Mouse (Mus musculus) testis, adult 2 months (tissue): ENCODE measurements around the gene Kif18b.

Experiments used
- CTCF ChIP-seq: fragments of 200-500 bp; IDR thresholded peaks from 2 replicates; pipeline ENCODE4 v1.5.1; 2012; ENCODE audit warnings: low read depth, mild to moderate bottlenecking, inconsistent platforms, low read length, moderate library complexity; ENCODE audit not compliant: control insufficient read depth, insufficient read depth, insufficient replicate concordance
- POLR2A ChIP-seq: fragments of 200-500 bp; IDR thresholded peaks from 2 replicates; pipeline ENCODE4 v1.6.1; 2012; ENCODE audit warnings: low read depth, mild to moderate bottlenecking, inconsistent platforms, low read length, moderate library complexity; ENCODE audit not compliant: control insufficient read depth

DNA sequence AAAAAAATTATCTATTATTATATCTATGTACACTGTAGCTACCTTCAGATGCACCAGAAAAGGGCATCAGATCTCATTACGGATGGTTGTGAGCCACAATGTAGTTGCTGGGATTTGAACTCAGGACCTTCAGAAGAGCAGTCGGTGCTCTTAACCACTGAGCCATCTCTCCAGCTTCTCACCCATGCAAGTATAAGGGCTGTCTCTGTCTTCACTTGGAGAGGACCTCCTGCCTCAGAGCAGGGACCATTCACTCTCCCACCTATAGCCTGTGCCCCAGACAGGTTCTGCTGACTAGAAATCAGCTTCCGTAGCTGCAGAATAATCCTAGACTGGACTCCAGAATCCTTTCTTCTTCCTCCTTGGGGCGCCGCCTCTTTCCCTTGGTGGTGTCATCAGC lies 22.8 kb downstream of the Kif18b start:
- no peak for TF ChIP-seq POLR2A
- no peak for TF ChIP-seq CTCF
